Mouse (Mus musculus) brown adipose tissue, adult 24 weeks (tissue): ENCODE measurements around the gene Sema5a. TPM values are rescaled to one million over a fixed set of nuclear protein-coding genes. Genes with fewer than 3 reads are reported as not detected.

Experiments used
- H3K27ac ChIP-seq: fragments of 200-500 bp; replicated peaks from 2 replicates; pipeline ENCODE4 v1.5.1; 2012; ENCODE audit warnings: low read depth, mild to moderate bottlenecking, low read length
- H3K4me1 ChIP-seq: fragments of 200-500 bp; 2 replicates; pipeline ENCODE4 v1.6.1; 2012; ENCODE audit warnings: low read length, mixed read lengths; ENCODE audit not compliant: control insufficient read depth, insufficient read depth, insufficient read length
- H3K4me3 ChIP-seq: fragments of 200-500 bp; 2 replicates; pipeline ENCODE4 v1.5.1; 2012; ENCODE audit warnings: low read depth, mild to moderate bottlenecking, low read length, moderate library complexity; ENCODE audit not compliant: insufficient read depth
- polyA plus RNA-seq: library from polyadenylated mRNA; stranded (reverse); fragments of >200 nt; gene quantifications from 2 replicates; pipeline ENCODE4 v1.2.4, GENCODE M21; 2012; ENCODE audit not compliant: missing spikeins, insufficient read depth, insufficient read length

Gene Sema5a
- polyA plus RNA-seq, 1 experiment, result 1.7 TPM

GRCm38 (mm10) chr15:32401909-32402527, 157.4 kb downstream of the Sema5a start:
- Histone ChIP-seq H3K27ac (no peak overlapping the region), H3K4me1 (no peaks in the 10 kb centered on the region), H3K4me3 (no peak overlapping the region)

GRCm38 (mm10) chr15:32403321-32403720, 158.7 kb downstream of the Sema5a start:
- Histone ChIP-seq H3K4me3 (no peak overlapping the region), H3K4me1 (no peaks in the 10 kb centered on the region), H3K27ac (no peak overlapping the region)

- no peaks in the 10 kb centered on the region for H3K4me1 ChIP-seq
- no peak overlapping the region for H3K27ac ChIP-seq
Observed at GRCm38 (mm10) chr15:32406436-32406835, 161.8 kb downstream of the Sema5a start.

GRCm38 (mm10) chr15:32407766-32408165, 163.2 kb downstream of the Sema5a start:
- H3K27ac ChIP-seq, result no peak overlapping the region
- no peaks in the 10 kb centered on the region for H3K4me1 ChIP-seq
- no peak overlapping the region for H3K4me3 ChIP-seq

More at GRCm38 (mm10) chr15:32406436-32406835, 161.8 kb downstream of the Sema5a start:
- no peak overlapping the region for H3K4me3 ChIP-seq

GRCm38 (mm10) chr15:32416291-32416690, 171.7 kb downstream of the Sema5a start:
- Histone ChIP-seq H3K4me3 (no peak overlapping the region), H3K4me1 (peaks cover 5% of the 10 kb centered on the region; the same call in 1 of the 2 replicates), H3K27ac (no peak overlapping the region)

- Histone ChIP-seq H3K27ac (no peak overlapping the region), H3K4me3 (no peak overlapping the region), H3K4me1 (peaks cover 5% of the 10 kb centered on the region; the same call in 1 of the 2 replicates)
Observed at GRCm38 (mm10) chr15:32422631-32423030, 178.0 kb downstream of the Sema5a start.

- H3K27ac ChIP-seq, result no peak overlapping the region
- no peak overlapping the region for H3K4me3 ChIP-seq
- peaks cover 5% of the 10 kb centered on the region; the same call in 1 of the 2 replicates for H3K4me1 ChIP-seq
Observed at GRCm38 (mm10) chr15:32423061-32423460, 178.5 kb downstream of the Sema5a start.

GRCm38 (mm10) chr15:32427188-32427924, 182.7 kb downstream of the Sema5a start:
- Histone ChIP-seq H3K27ac (no peak overlapping the region), H3K4me1 (no peaks in the 10 kb centered on the region), H3K4me3 (no peak overlapping the region)

GRCm38 (mm10) chr15:32432927-32433832, 188.6 kb downstream of the Sema5a start:
- H3K4me1 ChIP-seq, result no peaks in the 10 kb centered on the region
- H3K27ac ChIP-seq, result no peak overlapping the region
- H3K4me3 ChIP-seq, result no peak overlapping the region

- Histone ChIP-seq H3K27ac (no peak overlapping the region), H3K4me1 (no peaks in the 10 kb centered on the region), H3K4me3 (no peak overlapping the region)
Observed at GRCm38 (mm10) chr15:32433833-32434155, 189.2 kb downstream of the Sema5a start.

GRCm38 (mm10) chr15:32434274-32434673, 189.7 kb downstream of the Sema5a start:
- Histone ChIP-seq H3K4me1 (no peaks in the 10 kb centered on the region), H3K27ac (no peak overlapping the region), H3K4me3 (no peak overlapping the region)

- Histone ChIP-seq H3K27ac (no peak overlapping the region), H3K4me1 (no peaks in the 10 kb centered on the region), H3K4me3 (no peak overlapping the region)
Observed at GRCm38 (mm10) chr15:32437654-32438053, 193.0 kb downstream of the Sema5a start.

- Histone ChIP-seq H3K27ac (no peak overlapping the region), H3K4me3 (no peak overlapping the region), H3K4me1 (no peaks in the 10 kb centered on the region)
Observed at GRCm38 (mm10) chr15:32442745-32443144, 198.1 kb downstream of the Sema5a start.

GRCm38 (mm10) chr15:32447558-32448349, 203.1 kb downstream of the Sema5a start:
- Histone ChIP-seq H3K4me3 (no peak overlapping the region), H3K4me1 (no peaks in the 10 kb centered on the region), H3K27ac (no peak overlapping the region)
